Mouse (Mus musculus) embryonic facial prominence, embryonic 12.5 days (tissue): ENCODE data around the gene Gm26602. TPM values are rescaled to one million over a fixed set of nuclear protein-coding genes. Genes with fewer than 3 reads are reported as not detected.

ENCODE experiments used
- ATAC-seq: fragments of 200-750 bp; cut with Nextera tagmentation; 2 replicates; pipeline ENCODE4 v1.8.0; 2017; ENCODE audit not compliant: insufficient number of reproducible peaks, insufficient read depth, low FRiP score, low TSS enrichment
- H3K27ac ChIP-seq: fragments of 300-500 bp; sonication (generic); 2 replicates; pipeline ENCODE4 v1.5.1; 2016; ENCODE audit warnings: mild to moderate bottlenecking
- H3K27me3 ChIP-seq: fragments of 300-500 bp; sonication (generic); 2 replicates; pipeline ENCODE4 v1.6.1; 2016; ENCODE audit warnings: mild to moderate bottlenecking, moderate library complexity
- H3K36me3 ChIP-seq: fragments of 300-500 bp; sonication (generic); 2 replicates; pipeline ENCODE4 v1.6.1; 2016; ENCODE audit warnings: mild to moderate bottlenecking
- H3K4me1 ChIP-seq: fragments of 300-500 bp; sonication (generic); 2 replicates; pipeline ENCODE4 v1.6.1; 2016
- H3K4me2 ChIP-seq: fragments of 300-500 bp; sonication (generic); replicated peaks from 2 replicates; pipeline ENCODE4 v1.6.1; 2016; ENCODE audit warnings: mild to moderate bottlenecking, moderate library complexity
- H3K4me3 ChIP-seq: fragments of 300-500 bp; sonication (generic); 2 replicates; pipeline ENCODE4 v1.5.1; 2016; ENCODE audit warnings: mild to moderate bottlenecking
- H3K9ac ChIP-seq: fragments of 300-500 bp; sonication (generic); 2 replicates; pipeline ENCODE4 v1.6.1; 2016; ENCODE audit warnings: mild to moderate bottlenecking, moderate library complexity
- H3K9me3 ChIP-seq: fragments of 300-500 bp; sonication (generic); 2 replicates; pipeline ENCODE4 v1.6.1; 2016; ENCODE audit warnings: mild to moderate bottlenecking, moderate library complexity
- WGBS: fragments of 180-500 bp; shearing (Covaris S2); methylation state at CpG from one replicate; pipeline ENCODE4 v1.1.7; 2016; 5-methylcytosine and 5-hydroxymethylcytosine counted together
- polyA plus RNA-seq: library from polyadenylated mRNA; unstranded; fragments of >200 nt; fragmentation: Nextera tagmentation; extraction: Ambion mirVana; gene quantifications from 2 replicates; pipeline ENCODE4 v1.2.1, GENCODE M21; 2016

Gene Gm26602
- 5.0 and 18.8 TPM in 2 replicates for polyA plus RNA-seq

GRCm38 (mm10) chr10:79910556-79910955 is at the start of gene Gm26602:
TSS of gene Gm26602 (plus strand) at chr10:79910856.
- WGBS = 89% methylated on average over 4 of the region's 4 CpGs
- ATAC-seq = no peak

GRCm38 (mm10) chr10:79861230-79862048 is 49.2 kb upstream of the Gm26602 start:
- Histone ChIP-seq H3K9ac (no peak overlapping the region), H3K4me3 (no peak overlapping the region), H3K36me3 (peaks cover 93% of the 10 kb centered on the region), H3K9me3 (no peaks in the 10 kb centered on the region), H3K4me2 (no peak overlapping the region), H3K27ac (no peak overlapping the region), H3K27me3 (no peaks in the 10 kb centered on the region), H3K4me1 (peaks cover 25% of the 10 kb centered on the region)
- no peak for ATAC-seq
- 77% methylated on average over 25 of the region's 25 CpGs for WGBS

More at GRCm38 (mm10) chr10:79910556-79910955, at the start of gene Gm26602:
- peak within 1 kb of the TSS; percentile 73; the same call in 1 of the 2 replicates for H3K27ac ChIP-seq
- no peaks in the 10 kb centered on the region for H3K27me3 ChIP-seq
- no peak within 1 kb of the TSS for H3K4me2 ChIP-seq
- H3K9me3 ChIP-seq = no peaks in the 10 kb centered on the region
- peaks cover 39% of the 10 kb centered on the region for H3K36me3 ChIP-seq
- H3K4me1 ChIP-seq = peaks cover 23% of the 10 kb centered on the region
- peak within 1 kb of the TSS; percentile 10; the same call in 1 of the 2 replicates for H3K9ac ChIP-seq
- H3K4me3 ChIP-seq = no peak within 1 kb of the TSS

GRCm38 (mm10) chr10:79862049-79862788 is 48.4 kb upstream of the Gm26602 start:
- Histone ChIP-seq H3K4me2 (no peak overlapping the region), H3K9ac (no peak overlapping the region), H3K36me3 (peaks cover 93% of the 10 kb centered on the region), H3K9me3 (no peaks in the 10 kb centered on the region), H3K4me3 (no peak overlapping the region), H3K27me3 (no peaks in the 10 kb centered on the region), H3K27ac (0 out of 2 replicates have a peak overlapping the region, but pooled peaks have one; percentile 4), H3K4me1 (peaks cover 17% of the 10 kb centered on the region)
- no peak for ATAC-seq
- WGBS = 88% methylated on average over 23 of the region's 23 CpGs

GRCm38 (mm10) chr10:79862925-79863324 is 47.7 kb upstream of the Gm26602 start:
- peaks cover 91% of the 10 kb centered on the region for H3K36me3 ChIP-seq
- ATAC-seq = no peak
- 71% methylated on average over 10 of the region's 10 CpGs for WGBS

GRCm38 (mm10) chr10:79864351-79865188 is 46.1 kb upstream of the Gm26602 start:
- Histone ChIP-seq H3K4me2 (no peak overlapping the region), H3K27me3 (no peaks in the 10 kb centered on the region), H3K27ac (peak overlapping the region; percentile 43), H3K4me1 (no peaks in the 10 kb centered on the region), H3K9ac (no peak overlapping the region; the same call in 1 of the 2 replicates), H3K9me3 (no peaks in the 10 kb centered on the region), H3K4me3 (no peak overlapping the region), H3K36me3 (peaks cover 86% of the 10 kb centered on the region)
- 53% methylated on average over 10 of the region's 10 CpGs for whole genome bisulfite sequencing
- ATAC-seq = peak; percentile 24

More at GRCm38 (mm10) chr10:79862925-79863324, 47.7 kb upstream of the Gm26602 start:
- no peaks in the 10 kb centered on the region for H3K27me3 ChIP-seq
- peaks cover 10% of the 10 kb centered on the region for H3K4me1 ChIP-seq
- no peak overlapping the region for H3K4me3 ChIP-seq
- H3K27ac ChIP-seq = 0 out of 2 replicates have a peak overlapping the region, but pooled peaks have one; percentile 4
- H3K9me3 ChIP-seq = no peaks in the 10 kb centered on the region
- H3K9ac ChIP-seq = no peak overlapping the region
- no peak overlapping the region for H3K4me2 ChIP-seq

GRCm38 (mm10) chr10:79865189-79865601 is 45.5 kb upstream of the Gm26602 start:
- Histone ChIP-seq H3K4me1 (no peaks in the 10 kb centered on the region), H3K9ac (no peak overlapping the region; the same call in 1 of the 2 replicates), H3K9me3 (no peaks in the 10 kb centered on the region), H3K4me3 (no peak overlapping the region), H3K36me3 (peaks cover 85% of the 10 kb centered on the region), H3K27me3 (no peaks in the 10 kb centered on the region), H3K27ac (peak overlapping the region; percentile 43; the same call in 1 of the 2 replicates), H3K4me2 (no peak overlapping the region)
- 67% methylated on average over 12 of the region's 12 CpGs for WGBS
- ATAC-seq = 0 out of 2 replicates have a peak, but pooled peaks have one; percentile 2

GRCm38 (mm10) chr10:79865801-79866295 is 44.8 kb upstream of the Gm26602 start:
- no peak for ATAC-seq
- Histone ChIP-seq H3K4me1 (no peaks in the 10 kb centered on the region), H3K4me2 (no peak overlapping the region), H3K4me3 (no peak overlapping the region), H3K9ac (no peak overlapping the region), H3K27me3 (no peaks in the 10 kb centered on the region), H3K36me3 (peaks cover 83% of the 10 kb centered on the region), H3K27ac (0 out of 2 replicates have a peak overlapping the region, but pooled peaks have one; percentile 43), H3K9me3 (no peaks in the 10 kb centered on the region)
- 70% methylated on average over 19 of the region's 19 CpGs for WGBS

GRCm38 (mm10) chr10:79866601-79867000 is 44.1 kb upstream of the Gm26602 start:
- 72% methylated on average over 11 of the region's 11 CpGs for WGBS

GRCm38 (mm10) chr10:79871845-79872244 is 38.8 kb upstream of the Gm26602 start:
- Histone ChIP-seq H3K27me3 (no peaks in the 10 kb centered on the region), H3K36me3 (peaks cover 38% of the 10 kb centered on the region), H3K9me3 (no peaks in the 10 kb centered on the region), H3K4me1 (peaks cover 20% of the 10 kb centered on the region), H3K9ac (no peak overlapping the region), H3K27ac (no peak overlapping the region), H3K4me3 (no peak overlapping the region), H3K4me2 (peak overlapping the region; percentile 62; the same call in 1 of the 2 replicates)
- WGBS = 93% methylated on average over 8 of the region's 8 CpGs
- no peak for ATAC-seq

More at GRCm38 (mm10) chr10:79866601-79867000, 44.1 kb upstream of the Gm26602 start:
- H3K9me3 ChIP-seq = no peaks in the 10 kb centered on the region
- H3K36me3 ChIP-seq = peaks cover 82% of the 10 kb centered on the region
- no peaks in the 10 kb centered on the region for H3K27me3 ChIP-seq
- ATAC-seq = no peak
- no peak overlapping the region for H3K4me3 ChIP-seq
- no peak overlapping the region for H3K4me2 ChIP-seq
- H3K9ac ChIP-seq = peak overlapping the region; percentile 8; the same call in 1 of the 2 replicates
- H3K4me1 ChIP-seq = no peaks in the 10 kb centered on the region
- no peak overlapping the region for H3K27ac ChIP-seq

- Histone ChIP-seq H3K9ac (peak overlapping the region; percentile 90), H3K4me3 (peak overlapping the region; percentile 82), H3K36me3 (peaks cover 30% of the 10 kb centered on the region), H3K4me2 (peak overlapping the region; percentile 62), H3K27ac (peak overlapping the region; percentile 83; the same call in 1 of the 2 replicates), H3K9me3 (no peaks in the 10 kb centered on the region), H3K27me3 (no peaks in the 10 kb centered on the region), H3K4me1 (peaks cover 20% of the 10 kb centered on the region)
- no peak for ATAC-seq
- WGBS = 41% methylated on average over 3 of the region's 3 CpGs
Observed at GRCm38 (mm10) chr10:79872862-79873261, 37.8 kb upstream of the Gm26602 start.
